Mouse (Mus musculus) thymus, postnatal 0 days (tissue): ENCODE results near the gene Gm20388. TPM values are rescaled to one million over a fixed set of nuclear protein-coding genes. Genes with fewer than 3 reads are reported as not detected.
"Not testable (repeated sequence)": the region's sequence is repeated elsewhere in the genome, so short reads cannot be mapped to it uniquely, and the experiment has no call there.

Experiments
- DNase-seq: peaks from one replicate; pipeline ENCODE4 v3.0.0-alpha.2; 2015; ENCODE audit warnings: low spot score
- polyA plus RNA-seq: library from polyadenylated mRNA; unstranded; fragments of >200 nt; fragmentation: Nextera tagmentation; extraction: Ambion mirVana; gene quantifications from 2 replicates; pipeline ENCODE4 v1.2.1, GENCODE M21; 2015

The Gm20388 gene
- polyA plus RNA-seq, 1 experiment from 2014 or later = not detected

- DNase-seq = no peak
These were observed 1383.8 kb downstream of the Gm20388 start for GRCm38 (mm10) chr8:121294234-121295108.

GRCm38 (mm10) chr8:121296082-121296481 lies 1385.4 kb downstream of the Gm20388 start:
- DNase-seq = no peak

- no peak for DNase-seq
These were observed 1386.0 kb downstream of the Gm20388 start for GRCm38 (mm10) chr8:121296597-121296996.

GRCm38 (mm10) chr8:121297299-121297698 lies 1386.7 kb downstream of the Gm20388 start:
- DNase-seq = no peak

GRCm38 (mm10) chr8:121300066-121300465 lies 1389.4 kb downstream of the Gm20388 start:
- no peak for DNase-seq

GRCm38 (mm10) chr8:121300501-121301411 lies 1390.1 kb downstream of the Gm20388 start:
- DNase-seq = peak; percentile 52

GRCm38 (mm10) chr8:121301431-121301830 lies 1390.8 kb downstream of the Gm20388 start:
- peak; percentile 15 for DNase-seq

- DNase-seq = no peak
These were observed 1391.5 kb downstream of the Gm20388 start for GRCm38 (mm10) chr8:121301978-121302649.

- no peak for DNase-seq
These were observed 1397.1 kb downstream of the Gm20388 start for GRCm38 (mm10) chr8:121307723-121308122.

- DNase-seq = no peak
These were observed 1400.6 kb downstream of the Gm20388 start for GRCm38 (mm10) chr8:121310976-121311819.

GRCm38 (mm10) chr8:121313458-121313857 lies 1402.8 kb downstream of the Gm20388 start:
- no peak for DNase-seq

- no peak for DNase-seq
These were observed 1403.4 kb downstream of the Gm20388 start for GRCm38 (mm10) chr8:121314036-121314435.

GRCm38 (mm10) chr8:121315569-121315968 lies 1404.9 kb downstream of the Gm20388 start:
- no peak for DNase-seq

GRCm38 (mm10) chr8:121316009-121316408 lies 1405.4 kb downstream of the Gm20388 start:
- no peak for DNase-seq

GRCm38 (mm10) chr8:121318756-121319155 lies 1408.1 kb downstream of the Gm20388 start:
- not testable (repeated sequence) for DNase-seq

- DNase-seq = no peak
These were observed 1408.8 kb downstream of the Gm20388 start for GRCm38 (mm10) chr8:121319491-121319890.

- DNase-seq = no peak
These were observed 1415.7 kb downstream of the Gm20388 start for GRCm38 (mm10) chr8:121326164-121326910.

- no peak for DNase-seq
These were observed 1421.8 kb downstream of the Gm20388 start for GRCm38 (mm10) chr8:121332436-121332835.
